Mouse (Mus musculus): ENCODE results near the gene Hk2. TPM values are rescaled to one million over a fixed set of nuclear protein-coding genes. Genes with fewer than 3 reads are reported as not detected.
A peak's percentile ranks its signal among the peaks of the same experiment; 100 is the strongest.

Hk2 gene
- polyA plus RNA-seq, 1 experiment from 2014 or later: 4.8 TPM

GRCm38 (mm10) chr6:82771981-82772409 is 2.3 kb downstream of the Hk2 start:
- peak overlapping the region; percentile 59 for H3K4me3 ChIP-seq (ENCODE audit: low read depth, low read length)
- H3K27ac ChIP-seq (ENCODE audit: low read length): peak overlapping the region; percentile 89
- DNase-seq (ENCODE audit: low spot score) (peak; percentile 75), ATAC-seq (no peak)
- TF ChIP-seq CTCF (IDR thresholded peaks at IDR 0.05) (peak; percentile 65), EP300 (IDR thresholded peaks at IDR 0.05) (no peak)
- 3% methylated on average over 10 of the region's 10 CpGs for WGBS
- no peaks in the 10 kb centered on the region for H3K36me3 ChIP-seq (ENCODE audit: insufficient read depth, low read length)
- H3K9me3 ChIP-seq (ENCODE audit: low read length): no peaks in the 10 kb centered on the region
- 0 out of 2 replicates have a peak overlapping the region, but pooled peaks have one; percentile 44 for H3K9ac ChIP-seq (replicated peaks; ENCODE audit: low read depth)
- H3K4me1 ChIP-seq (ENCODE audit: insufficient read depth, low read depth, low read length): peaks cover 5% of the 10 kb centered on the region; the same call in 1 of the 2 replicates
- no peaks in the 10 kb centered on the region for H3K27me3 ChIP-seq (replicated peaks; ENCODE audit: insufficient read depth, low read length)
- H3K4me2 ChIP-seq (replicated peaks; ENCODE audit: low read depth, low read length): peak overlapping the region; percentile 98

GRCm38 (mm10) chr6:82771059-82771458 is 3.2 kb downstream of the Hk2 start:
- no peaks in the 10 kb centered on the region for H3K9me3 ChIP-seq (ENCODE audit: low read length)
- H3K4me2 ChIP-seq (replicated peaks; ENCODE audit: low read depth, low read length): no peak overlapping the region
- no peaks in the 10 kb centered on the region for H3K36me3 ChIP-seq (ENCODE audit: insufficient read depth, low read length)
- DNase-seq (ENCODE audit: low spot score) (peak; percentile 90), ATAC-seq (peak; percentile 29)
- TF ChIP-seq EP300 (IDR thresholded peaks at IDR 0.05) (peak; percentile 89), CTCF (IDR thresholded peaks at IDR 0.05) (no peak)
- peak overlapping the region; percentile 47 for H3K27ac ChIP-seq (ENCODE audit: low read length)
- no peak overlapping the region for H3K9ac ChIP-seq (replicated peaks; ENCODE audit: low read depth)
- H3K4me1 ChIP-seq (ENCODE audit: insufficient read depth, low read depth, low read length): peaks cover 5% of the 10 kb centered on the region; the same call in 1 of the 2 replicates
- no peaks in the 10 kb centered on the region for H3K27me3 ChIP-seq (replicated peaks; ENCODE audit: insufficient read depth, low read length)
- 33% methylated on average over 9 of the region's 9 CpGs for WGBS
- no peak overlapping the region for H3K4me3 ChIP-seq (ENCODE audit: low read depth, low read length)

- Histone ChIP-seq H3K9me3 (ENCODE audit: low read length) (no peaks in the 10 kb centered on the region), H3K27ac (ENCODE audit: low read length) (peak overlapping the region; percentile 47; the same call in 1 of the 2 replicates), H3K36me3 (ENCODE audit: insufficient read depth, low read length) (no peaks in the 10 kb centered on the region), H3K27me3 (replicated peaks; ENCODE audit: insufficient read depth, low read length) (no peaks in the 10 kb centered on the region), H3K4me2 (replicated peaks; ENCODE audit: low read depth, low read length) (no peak overlapping the region), H3K4me1 (ENCODE audit: insufficient read depth, low read depth, low read length) (peaks cover 5% of the 10 kb centered on the region; the same call in 1 of the 2 replicates), H3K4me3 (ENCODE audit: low read depth, low read length) (no peak overlapping the region), H3K9ac (replicated peaks; ENCODE audit: low read depth) (no peak overlapping the region)
- DNase-seq (ENCODE audit: low spot score) (no peak), ATAC-seq (no peak)
- TF ChIP-seq EP300 (IDR thresholded peaks at IDR 0.05): no peak
- TF ChIP-seq CTCF (IDR thresholded peaks at IDR 0.05): no peak
- 80% methylated on average over 3 of the region's 3 CpGs for WGBS
Measured at GRCm38 (mm10) chr6:82770286-82770685, 4.0 kb downstream of the Hk2 start.

DNA sequence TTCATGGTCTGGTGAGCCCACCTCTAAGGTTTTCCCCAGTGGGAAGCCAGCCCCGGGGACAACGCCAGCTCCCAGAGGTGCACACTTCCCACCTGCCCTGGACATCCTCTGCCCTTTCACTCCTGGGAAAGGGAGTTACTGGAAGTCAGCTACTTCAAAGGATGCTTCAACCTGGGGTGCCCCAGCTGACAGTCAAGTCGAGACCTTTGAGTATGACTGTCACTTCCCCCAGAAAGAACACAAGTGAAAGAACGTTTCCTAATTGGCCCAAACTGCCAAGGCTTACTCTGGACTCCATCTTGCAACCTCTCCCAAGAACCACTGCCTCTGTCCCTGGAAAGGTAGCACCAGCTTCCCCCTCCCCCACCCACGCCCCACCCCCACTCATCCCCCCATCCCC is 4.5 kb downstream of the Hk2 start:
- Histone ChIP-seq H3K9ac (replicated peaks; ENCODE audit: low read depth) (no peak overlapping the region), H3K4me2 (replicated peaks; ENCODE audit: low read depth, low read length) (no peak overlapping the region), H3K9me3 (ENCODE audit: low read length) (no peaks in the 10 kb centered on the region), H3K4me1 (ENCODE audit: insufficient read depth, low read depth, low read length) (peaks cover 5% of the 10 kb centered on the region; the same call in 1 of the 2 replicates), H3K4me3 (ENCODE audit: low read depth, low read length) (no peak overlapping the region), H3K27me3 (replicated peaks; ENCODE audit: insufficient read depth, low read length) (no peaks in the 10 kb centered on the region), H3K27ac (ENCODE audit: low read length) (no peak overlapping the region), H3K36me3 (ENCODE audit: insufficient read depth, low read length) (no peaks in the 10 kb centered on the region)
- no peak for ATAC-seq
- 65% methylated on average over 4 of the region's 5 CpGs for WGBS
- TF ChIP-seq CTCF (IDR thresholded peaks at IDR 0.05) (no peak), EP300 (IDR thresholded peaks at IDR 0.05) (no peak)
- DNase-seq (ENCODE audit: low spot score): no peak

GRCm38 (mm10) chr6:82767734-82768586 is 6.3 kb downstream of the Hk2 start:
- no peak for DNase-seq (ENCODE audit: low spot score)
- Histone ChIP-seq H3K9ac (replicated peaks; ENCODE audit: low read depth) (no peak overlapping the region), H3K4me2 (replicated peaks; ENCODE audit: low read depth, low read length) (no peak overlapping the region), H3K27ac (ENCODE audit: low read length) (no peak overlapping the region), H3K36me3 (ENCODE audit: insufficient read depth, low read length) (no peaks in the 10 kb centered on the region), H3K4me3 (ENCODE audit: low read depth, low read length) (no peak overlapping the region), H3K4me1 (ENCODE audit: insufficient read depth, low read depth, low read length) (peaks cover 5% of the 10 kb centered on the region; the same call in 1 of the 2 replicates), H3K9me3 (ENCODE audit: low read length) (no peaks in the 10 kb centered on the region), H3K27me3 (replicated peaks; ENCODE audit: insufficient read depth, low read length) (no peaks in the 10 kb centered on the region)
- no peak for ATAC-seq
- 81% methylated on average over 12 of the region's 12 CpGs for WGBS
- no peak for TF ChIP-seq EP300 (IDR thresholded peaks at IDR 0.05)
- no peak for TF ChIP-seq CTCF (IDR thresholded peaks at IDR 0.05)

- Histone ChIP-seq H3K4me1 (ENCODE audit: insufficient read depth, low read depth, low read length) (peaks cover 3% of the 10 kb centered on the region; the same call in 1 of the 2 replicates), H3K4me3 (ENCODE audit: low read depth, low read length) (no peak overlapping the region), H3K36me3 (ENCODE audit: insufficient read depth, low read length) (no peaks in the 10 kb centered on the region), H3K27ac (ENCODE audit: low read length) (no peak overlapping the region), H3K4me2 (replicated peaks; ENCODE audit: low read depth, low read length) (no peak overlapping the region), H3K9ac (replicated peaks; ENCODE audit: low read depth) (no peak overlapping the region), H3K9me3 (ENCODE audit: low read length) (no peaks in the 10 kb centered on the region), H3K27me3 (replicated peaks; ENCODE audit: insufficient read depth, low read length) (no peaks in the 10 kb centered on the region)
- 54% methylated on average over 4 of the region's 4 CpGs for WGBS
- TF ChIP-seq EP300 (IDR thresholded peaks at IDR 0.05): no peak
- TF ChIP-seq CTCF (IDR thresholded peaks at IDR 0.05): no peak
- peak; percentile 29 for DNase-seq (ENCODE audit: low spot score)
- ATAC-seq: no peak
Measured at GRCm38 (mm10) chr6:82766636-82767035, 7.6 kb downstream of the Hk2 start.

Data from lung, postnatal 0 days (tissue).